Mouse (Mus musculus) stomach, embryonic 14.5 days (tissue): ENCODE measurements around the gene Spns3. TPM values are rescaled to one million over a fixed set of nuclear protein-coding genes. Genes with fewer than 3 reads are reported as not detected.

Source experiments
- ATAC-seq: fragments of 200-750 bp; cut with Nextera tagmentation; 2 replicates; pipeline ENCODE4 v1.8.0; 2017; ENCODE audit warnings: low read depth, moderate TSS enrichment; ENCODE audit not compliant: insufficient number of reproducible peaks, insufficient read depth, low FRiP score
- H3K27ac ChIP-seq: fragments of 300-500 bp; sonication (generic); 2 replicates; pipeline ENCODE4 v1.5.1; 2014; ENCODE audit warnings: mild to moderate bottlenecking, low read length, moderate library complexity, mixed read lengths
- H3K27me3 ChIP-seq: fragments of 300-500 bp; sonication (generic); 2 replicates; pipeline ENCODE4 v1.6.1; 2014; ENCODE audit warnings: low read length, control low read depth, mixed read lengths; ENCODE audit not compliant: control insufficient read depth, insufficient read depth
- H3K36me3 ChIP-seq: fragments of 300-500 bp; sonication (generic); 2 replicates; pipeline ENCODE4 v1.6.1; 2014; ENCODE audit warnings: mild to moderate bottlenecking, control low read depth, low read length, moderate library complexity, mixed read lengths; ENCODE audit not compliant: control insufficient read depth, insufficient read depth
- H3K4me1 ChIP-seq: fragments of 300-500 bp; sonication (generic); 2 replicates; pipeline ENCODE4 v1.6.1; 2014; ENCODE audit warnings: low read length, control low read depth, mixed read lengths; ENCODE audit not compliant: control insufficient read depth, insufficient read depth
- H3K4me2 ChIP-seq: fragments of 300-500 bp; sonication (generic); replicated peaks from 2 replicates; pipeline ENCODE4 v1.6.1; 2014; ENCODE audit warnings: low read depth, low read length, control low read depth
- H3K4me3 ChIP-seq: fragments of 300-500 bp; sonication (generic); 2 replicates; pipeline ENCODE4 v1.5.1; 2014; ENCODE audit warnings: low read depth, low read length, control low read depth
- H3K9ac ChIP-seq: fragments of 300-500 bp; sonication (generic); replicated peaks from 2 replicates; pipeline ENCODE4 v1.6.1; 2014; ENCODE audit warnings: low read depth, mild to moderate bottlenecking, control low read depth, low read length, moderate library complexity, mixed read lengths
- H3K9me3 ChIP-seq: fragments of 300-500 bp; sonication (generic); 2 replicates; pipeline ENCODE4 v1.6.1; 2016; ENCODE audit warnings: low read depth, low read length, control low read depth; ENCODE audit not compliant: control insufficient read depth
- WGBS: fragments of 180-500 bp; shearing (Covaris S2); extraction: QIAGEN DNeasy Blood & Tissue Kit; methylation state at CpG from one replicate; pipeline ENCODE4 v1.1.7; 2014; 5-methylcytosine and 5-hydroxymethylcytosine counted together
- polyA plus RNA-seq: library from polyadenylated mRNA; unstranded; fragments of >200 nt; fragmentation: Nextera tagmentation; extraction: Ambion mirVana; gene quantifications from 2 replicates; pipeline ENCODE4 v1.2.1, GENCODE M21; 2014

The Spns3 gene
- polyA plus RNA-seq, 1 experiment from 2014 or later: not detected

DNA sequence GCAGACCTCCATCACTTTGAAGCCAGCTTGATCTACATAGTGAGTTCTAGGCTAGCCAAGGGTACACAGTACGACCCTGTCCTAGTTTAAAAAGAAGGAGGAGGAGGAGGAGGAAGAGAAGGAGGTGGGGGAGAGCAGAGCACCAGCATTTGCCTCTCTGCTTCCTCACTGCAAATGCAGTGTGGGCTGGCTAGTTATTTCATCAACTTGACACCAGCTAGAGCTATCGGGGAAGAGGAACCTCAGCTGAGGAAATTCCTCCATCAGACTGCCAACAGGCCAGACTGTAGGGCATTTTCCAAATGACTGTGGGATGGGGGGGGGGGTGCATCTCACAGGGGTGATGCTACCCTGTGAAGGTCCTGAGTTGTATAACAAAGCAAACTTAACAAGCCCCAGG lies 31.9 kb downstream of the Spns3 start:
- WGBS: 48% methylated on average over 2 of the region's 2 CpGs

GRCm38 (mm10) chr11:72514967-72515366 lies 35.3 kb downstream of the Spns3 start:
- H3K9me3 ChIP-seq: no peaks in the 10 kb centered on the region
- H3K4me1 ChIP-seq: no peaks in the 10 kb centered on the region
- H3K36me3 ChIP-seq: no peaks in the 10 kb centered on the region
- ATAC-seq: no peak
- H3K27me3 ChIP-seq: no peaks in the 10 kb centered on the region
- WGBS: 58% methylated on average over 3 of the region's 3 CpGs
- no peak overlapping the region for H3K4me3 ChIP-seq
- H3K9ac ChIP-seq: no peak overlapping the region
- no peak overlapping the region for H3K4me2 ChIP-seq
- H3K27ac ChIP-seq: no peak overlapping the region

More for the DNA sequence above, 31.9 kb downstream of the Spns3 start:
- no peak overlapping the region for H3K4me2 ChIP-seq
- H3K36me3 ChIP-seq: no peaks in the 10 kb centered on the region
- H3K9me3 ChIP-seq: no peaks in the 10 kb centered on the region
- H3K27ac ChIP-seq: no peak overlapping the region
- H3K27me3 ChIP-seq: no peaks in the 10 kb centered on the region
- no peak for ATAC-seq
- no peak overlapping the region for H3K4me3 ChIP-seq
- no peak overlapping the region for H3K9ac ChIP-seq
- no peaks in the 10 kb centered on the region for H3K4me1 ChIP-seq

GRCm38 (mm10) chr11:72508651-72509050 lies 41.7 kb downstream of the Spns3 start:
- WGBS: 90% methylated on average over 5 of the region's 5 CpGs
- ATAC-seq: no peak
- H3K27ac ChIP-seq: no peak overlapping the region

DNA sequence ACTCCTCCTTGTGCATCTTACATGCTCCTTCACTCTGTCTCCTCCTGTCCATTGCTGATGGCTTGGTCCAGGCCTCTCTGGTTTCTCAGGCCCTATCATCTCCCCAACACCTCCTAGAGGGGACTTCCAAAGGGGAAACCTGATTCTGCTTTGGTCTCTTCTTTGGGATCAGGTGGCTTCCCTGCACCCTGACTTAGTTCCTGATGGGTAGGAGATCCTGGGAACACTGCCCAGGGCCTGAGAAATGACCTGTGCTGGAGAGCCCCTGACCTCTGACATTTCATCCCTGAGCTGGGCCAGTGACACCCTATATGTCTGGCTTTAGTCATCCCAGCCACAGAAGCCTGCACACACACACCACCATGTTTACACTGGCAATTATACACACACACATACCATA lies 42.7 kb downstream of the Spns3 start:
- no peaks in the 10 kb centered on the region for H3K9me3 ChIP-seq
- H3K4me2 ChIP-seq: no peak overlapping the region
- no peak overlapping the region for H3K9ac ChIP-seq
- no peak for ATAC-seq
- H3K36me3 ChIP-seq: no peaks in the 10 kb centered on the region
- no peaks in the 10 kb centered on the region for H3K4me1 ChIP-seq
- no peak overlapping the region for H3K4me3 ChIP-seq
- H3K27ac ChIP-seq: no peak overlapping the region
- no peaks in the 10 kb centered on the region for H3K27me3 ChIP-seq

More at GRCm38 (mm10) chr11:72508651-72509050, 41.7 kb downstream of the Spns3 start:
- Histone ChIP-seq H3K27me3 (no peaks in the 10 kb centered on the region), H3K4me1 (no peaks in the 10 kb centered on the region), H3K4me3 (no peak overlapping the region), H3K36me3 (no peaks in the 10 kb centered on the region), H3K9ac (no peak overlapping the region), H3K4me2 (no peak overlapping the region), H3K9me3 (no peaks in the 10 kb centered on the region)

- Histone ChIP-seq H3K9ac (no peak overlapping the region), H3K36me3 (no peaks in the 10 kb centered on the region), H3K9me3 (no peaks in the 10 kb centered on the region), H3K4me1 (no peaks in the 10 kb centered on the region), H3K27me3 (no peaks in the 10 kb centered on the region), H3K27ac (no peak overlapping the region), H3K4me3 (no peak overlapping the region), H3K4me2 (no peak overlapping the region)
- 61% methylated on average over 10 of the region's 10 CpGs for WGBS
- ATAC-seq: no peak
Observed at GRCm38 (mm10) chr11:72504016-72504797, 46.1 kb downstream of the Spns3 start.

GRCm38 (mm10) chr11:72503501-72503921 lies 46.8 kb downstream of the Spns3 start:
- no peak overlapping the region for H3K27ac ChIP-seq
- WGBS: 57% methylated on average over 5 of the region's 5 CpGs
- ATAC-seq: no peak

DNA sequence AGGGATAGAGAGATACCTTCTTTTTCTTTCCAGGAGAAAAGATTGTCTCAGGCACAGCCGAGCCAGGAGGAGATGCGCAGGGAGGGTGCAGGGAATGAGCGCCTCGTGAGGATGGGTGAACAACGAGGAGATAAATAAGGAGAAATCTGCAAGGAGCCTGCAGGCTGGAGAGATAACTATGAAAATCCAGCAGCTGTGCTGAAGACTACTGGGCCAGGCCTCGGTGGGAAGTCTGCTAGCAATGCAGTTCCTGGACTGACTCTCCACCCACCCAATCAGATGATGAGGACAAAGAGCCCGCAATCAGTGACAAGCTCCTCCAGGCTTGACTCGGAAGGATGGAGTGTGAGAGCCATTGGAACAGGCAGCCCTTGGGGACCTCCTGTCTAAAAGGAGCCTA lies 48.1 kb downstream of the Spns3 start:
- Histone ChIP-seq H3K27me3 (no peaks in the 10 kb centered on the region), H3K27ac (no peak overlapping the region), H3K36me3 (no peaks in the 10 kb centered on the region), H3K4me2 (no peak overlapping the region), H3K4me3 (no peak overlapping the region), H3K4me1 (no peaks in the 10 kb centered on the region), H3K9ac (no peak overlapping the region), H3K9me3 (no peaks in the 10 kb centered on the region)
- WGBS: 28% methylated on average over 8 of the region's 8 CpGs
- no peak for ATAC-seq

More at GRCm38 (mm10) chr11:72503501-72503921, 46.8 kb downstream of the Spns3 start:
- Histone ChIP-seq H3K36me3 (no peaks in the 10 kb centered on the region), H3K4me1 (no peaks in the 10 kb centered on the region), H3K9ac (no peak overlapping the region), H3K9me3 (no peaks in the 10 kb centered on the region), H3K27me3 (no peaks in the 10 kb centered on the region), H3K4me3 (no peak overlapping the region), H3K4me2 (no peak overlapping the region)

DNA sequence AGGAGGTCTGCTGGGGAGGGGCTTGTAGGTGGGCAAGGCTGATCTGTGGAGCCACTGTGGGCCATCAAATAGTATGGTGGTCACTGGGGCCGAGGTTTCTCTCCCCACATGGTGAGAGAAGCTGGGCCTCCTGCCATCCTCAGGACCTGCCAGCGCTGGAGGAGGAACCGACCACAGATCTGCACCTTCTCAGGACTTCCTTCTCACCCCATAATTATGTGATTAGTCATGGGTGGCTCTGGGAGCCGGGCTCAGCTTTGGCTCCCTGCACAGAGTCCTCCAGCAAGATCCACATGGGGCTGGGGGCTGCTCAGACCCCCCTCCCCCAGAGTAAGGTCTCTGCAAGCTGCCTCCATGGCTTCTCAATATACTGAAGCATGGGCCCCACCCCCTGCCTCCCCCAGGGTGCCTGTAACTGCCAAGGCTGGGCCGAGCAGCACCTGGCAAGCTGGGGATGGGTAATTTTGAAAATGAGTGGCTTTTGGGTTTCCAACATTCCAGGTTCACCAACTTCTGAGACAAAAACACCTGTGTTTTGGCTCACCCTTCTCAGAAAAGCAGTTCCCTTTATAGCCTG lies 48.8 kb downstream of the Spns3 start:
- no peak overlapping the region for H3K4me2 ChIP-seq
- no peak overlapping the region for H3K9ac ChIP-seq
- WGBS: 31% methylated on average over 5 of the region's 5 CpGs
- no peak overlapping the region for H3K4me3 ChIP-seq
- no peaks in the 10 kb centered on the region for H3K4me1 ChIP-seq
- H3K27me3 ChIP-seq: no peaks in the 10 kb centered on the region
- H3K36me3 ChIP-seq: no peaks in the 10 kb centered on the region
- no peaks in the 10 kb centered on the region for H3K9me3 ChIP-seq
- no peak for ATAC-seq
- H3K27ac ChIP-seq: no peak overlapping the region
